Mouse (Mus musculus): ENCODE data around the gene Vwa7.

- no peak for TF ChIP-seq POLR2A (IDR thresholded peaks at IDR 0.05; ENCODE audit: insufficient read length, low read depth)
- no peak for TF ChIP-seq MAX (IDR thresholded peaks at IDR 0.05; ENCODE audit: low read depth)
- no peak for TF ChIP-seq TCF12 (IDR thresholded peaks at IDR 0.05; ENCODE audit: insufficient read depth, poor library complexity, severe bottlenecking)
Observed at GRCm38 (mm10) chr17:35061299-35061698, 44.9 kb downstream of the Vwa7 start.

All from myocyte (in vitro differentiated cells).